Mouse (Mus musculus) neural tube, embryonic 13.5 days (tissue): ENCODE measurements at regions not wholly inside any gene's neighbourhood (a gene's known extent, or its start where the extent isn't known, plus 50 kb on each side); places are given as distances from the start of the nearest gene placed in this dataset.

ENCODE experiments used
- ATAC-seq: fragments of 200-750 bp; cut with Nextera tagmentation; 2 replicates; pipeline ENCODE4 v1.8.0; 2017; ENCODE audit warnings: low read depth, mild to moderate bottlenecking, moderate TSS enrichment, moderate library complexity
- H3K27ac ChIP-seq: fragments of 300-500 bp; sonication (generic); replicated peaks from 2 replicates; pipeline ENCODE4 v1.5.1; 2015; ENCODE audit warnings: moderate library complexity, mild to moderate bottlenecking, inconsistent platforms
- H3K27me3 ChIP-seq: fragments of 300-500 bp; sonication (generic); 2 replicates; pipeline ENCODE4 v1.6.1; 2015; ENCODE audit warnings: mild to moderate bottlenecking, inconsistent platforms
- H3K36me3 ChIP-seq: fragments of 300-500 bp; sonication (generic); 2 replicates; pipeline ENCODE4 v1.6.1; 2015; ENCODE audit warnings: mild to moderate bottlenecking, inconsistent platforms
- H3K4me1 ChIP-seq: fragments of 300-500 bp; sonication (generic); replicated peaks from 2 replicates; pipeline ENCODE4 v1.6.1; 2015; ENCODE audit warnings: inconsistent platforms
- H3K4me2 ChIP-seq: fragments of 300-500 bp; sonication (generic); 2 replicates; pipeline ENCODE4 v1.6.1; 2015; ENCODE audit warnings: inconsistent platforms, mild to moderate bottlenecking, moderate library complexity
- H3K4me3 ChIP-seq: fragments of 300-500 bp; sonication (generic); 2 replicates; pipeline ENCODE4 v1.5.1; 2015; ENCODE audit warnings: mild to moderate bottlenecking, inconsistent platforms
- H3K9ac ChIP-seq: fragments of 300-500 bp; sonication (generic); 2 replicates; pipeline ENCODE4 v1.6.1; 2015; ENCODE audit warnings: moderate library complexity, mild to moderate bottlenecking, inconsistent platforms
- H3K9me3 ChIP-seq: fragments of 300-500 bp; sonication (generic); 2 replicates; pipeline ENCODE4 v1.6.1; 2016; ENCODE audit warnings: inconsistent platforms
- WGBS: fragments of 180-500 bp; shearing (Covaris S2); methylation state at CpG from one replicate; pipeline ENCODE4 v1.1.7; 2015; 5-methylcytosine and 5-hydroxymethylcytosine counted together

DNA sequence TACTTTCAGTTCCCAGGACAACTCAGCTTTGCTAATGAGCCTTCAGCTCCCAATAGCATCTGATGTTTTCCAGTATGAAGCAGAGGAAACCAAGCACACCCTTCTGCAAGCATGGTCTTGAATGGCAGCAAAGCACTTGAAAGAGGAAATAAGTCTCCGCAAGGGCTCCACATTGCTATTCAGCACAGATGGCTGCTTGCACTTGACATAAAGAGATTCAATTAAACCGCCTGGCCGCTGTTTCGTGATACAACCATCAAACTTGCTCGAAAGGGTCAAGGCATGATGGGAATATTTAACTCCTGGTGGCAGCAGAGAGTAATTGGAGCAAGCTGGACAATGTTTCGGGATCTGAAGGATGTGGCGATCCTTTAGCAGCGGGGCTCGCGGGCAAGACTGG lies 54.3 kb upstream of the Mmp2 start:
- Histone ChIP-seq H3K27ac (no peak overlapping the region), H3K36me3 (no peaks in the 10 kb centered on the region), H3K9me3 (no peaks in the 10 kb centered on the region), H3K4me2 (no peak overlapping the region; the same call in 1 of the 2 replicates), H3K4me1 (0 out of 2 replicates have a peak, but pooled peaks cover 5% of the 10 kb centered on the region), H3K9ac (no peak overlapping the region), H3K4me3 (no peak overlapping the region), H3K27me3 (no peaks in the 10 kb centered on the region)
- ATAC-seq = no peak
- WGBS = 61% methylated on average over 10 of the region's 10 CpGs

- Histone ChIP-seq H3K4me1 (0 out of 2 replicates have a peak, but pooled peaks cover 5% of the 10 kb centered on the region), H3K27me3 (no peaks in the 10 kb centered on the region), H3K36me3 (no peaks in the 10 kb centered on the region), H3K4me2 (no peak overlapping the region), H3K9ac (no peak overlapping the region), H3K4me3 (no peak overlapping the region), H3K27ac (no peak overlapping the region), H3K9me3 (no peaks in the 10 kb centered on the region)
- ATAC-seq = no peak
- WGBS = 66% methylated on average over 4 of the region's 4 CpGs
Measured at GRCm38 (mm10) chr8:92775186-92775585, 51.9 kb upstream of the Mmp2 start.

GRCm38 (mm10) chr8:92777106-92777505 lies 50.0 kb upstream of the Mmp2 start:
- ATAC-seq = no peak
- H3K9ac ChIP-seq = no peak overlapping the region
- no peak overlapping the region for H3K27ac ChIP-seq
- no peak overlapping the region for H3K4me3 ChIP-seq
- H3K9me3 ChIP-seq = no peaks in the 10 kb centered on the region
- H3K4me2 ChIP-seq = no peak overlapping the region
- H3K36me3 ChIP-seq = no peaks in the 10 kb centered on the region
- no peaks in the 10 kb centered on the region for H3K27me3 ChIP-seq
- WGBS = 8% methylated on average over 5 of the region's 5 CpGs
- H3K4me1 ChIP-seq = 0 out of 2 replicates have a peak, but pooled peaks cover 5% of the 10 kb centered on the region
